Mouse (Mus musculus) ES-Bruce4 (cell line): ENCODE measurements around the gene Grap. TPM values are rescaled to one million over a fixed set of nuclear protein-coding genes. Genes with fewer than 3 reads are reported as not detected.

ENCODE experiments used
- H3K27ac ChIP-seq: 2 replicates; pipeline ENCODE4 v1.5.1; 2012; ENCODE audit warnings: low read length, inconsistent platforms; ENCODE audit not compliant: insufficient read depth
- H3K27me3 ChIP-seq: 2 replicates; pipeline ENCODE4 v1.6.1; 2012; ENCODE audit warnings: mild to moderate bottlenecking, low read length, inconsistent platforms; ENCODE audit not compliant: control insufficient read depth, poor library complexity, insufficient read depth, severe bottlenecking
- H3K36me3 ChIP-seq: 2 replicates; pipeline ENCODE4 v1.6.1; 2012; ENCODE audit warnings: inconsistent platforms, mild to moderate bottlenecking, low read length, moderate library complexity; ENCODE audit not compliant: control insufficient read depth, poor library complexity, insufficient read depth, severe bottlenecking
- H3K4me1 ChIP-seq: one replicate; pipeline ENCODE4 v1.8.1; 2011; ENCODE audit warnings: low read length; ENCODE audit not compliant: control insufficient read depth, insufficient read depth
- H3K4me3 ChIP-seq: 2 replicates; pipeline ENCODE4 v1.5.1; 2011; ENCODE audit warnings: low read depth, mild to moderate bottlenecking, low read length
- H3K9ac ChIP-seq: 2 replicates; pipeline ENCODE4 v1.6.1; 2012; ENCODE audit warnings: low read depth, mild to moderate bottlenecking, inconsistent platforms; ENCODE audit not compliant: poor library complexity, severe bottlenecking
- H3K9me3 ChIP-seq: replicated peaks from 2 replicates; pipeline ENCODE4 v1.6.1; 2012; ENCODE audit warnings: mild to moderate bottlenecking, low read length, inconsistent platforms; ENCODE audit not compliant: control insufficient read depth, poor library complexity, insufficient read depth, severe bottlenecking
- CTCF ChIP-seq: IDR thresholded peaks from one replicate; pipeline ENCODE4 v1.8.1; 2011; ENCODE audit warnings: low read depth, low read length
- EP300 ChIP-seq: IDR thresholded peaks from 2 replicates; pipeline ENCODE4 v1.6.1; 2011; ENCODE audit warnings: low read depth, low read length; ENCODE audit not compliant: insufficient read depth
- POLR2A ChIP-seq: IDR thresholded peaks from one replicate; pipeline ENCODE4 v1.8.1; 2011; ENCODE audit warnings: low read length; ENCODE audit not compliant: insufficient read depth
- polyA plus RNA-seq: library from polyadenylated mRNA; stranded (reverse); fragments of >200 nt; gene quantifications from 2 replicates; pipeline ENCODE4 v1.2.4, GENCODE M21; 2011; ENCODE audit warnings: low read depth; ENCODE audit not compliant: missing spikeins, insufficient read depth, insufficient read length

Grap gene
- polyA plus RNA-seq, 1 experiment, result not detected

GRCm38 (mm10) chr11:61679091-61679866, 26.2 kb downstream of the Grap start:
- no peak overlapping the region for H3K27ac ChIP-seq
- no peaks in the 10 kb centered on the region for H3K36me3 ChIP-seq
- no peak overlapping the region for H3K4me3 ChIP-seq
- H3K9me3 ChIP-seq, result no peaks in the 10 kb centered on the region
- peaks cover 9% of the 10 kb centered on the region for H3K4me1 ChIP-seq
- TF ChIP-seq CTCF, result no peak
- no peak for TF ChIP-seq POLR2A
- no peak for TF ChIP-seq EP300
- no peak overlapping the region for H3K9ac ChIP-seq
- H3K27me3 ChIP-seq, result no peaks in the 10 kb centered on the region

GRCm38 (mm10) chr11:61683907-61684731, 31.1 kb downstream of the Grap start, which contains the start of gene Fam83g:
Fam83g (plus strand) TSS chr11:61684091.
- Histone ChIP-seq H3K4me1 (peaks cover 4% of the 10 kb centered on the region), H3K4me3 (peak within 1 kb of the TSS; percentile 70), H3K27ac (peak within 1 kb of the TSS; percentile 3; the same call in 1 of the 2 replicates), H3K9ac (peak within 1 kb of the TSS; percentile 68), H3K36me3 (no peaks in the 10 kb centered on the region), H3K9me3 (no peaks in the 10 kb centered on the region), H3K27me3 (no peaks in the 10 kb centered on the region)
- TF ChIP-seq CTCF (no peak), EP300 (peak; percentile 55; the same call in 1 of the 2 replicates), POLR2A (peak; percentile 89)

GRCm38 (mm10) chr11:61685119-61685725, 32.2 kb downstream of the Grap start:
- Histone ChIP-seq H3K27ac (no peak overlapping the region), H3K36me3 (no peaks in the 10 kb centered on the region), H3K4me3 (peak overlapping the region; percentile 70), H3K9ac (peak overlapping the region; percentile 68; the same call in 1 of the 2 replicates), H3K4me1 (peaks cover 4% of the 10 kb centered on the region), H3K27me3 (no peaks in the 10 kb centered on the region), H3K9me3 (no peaks in the 10 kb centered on the region)
- TF ChIP-seq EP300 (no peak), POLR2A (no peak), CTCF (no peak)

- Histone ChIP-seq H3K9ac (no peak overlapping the region), H3K27me3 (no peaks in the 10 kb centered on the region), H3K27ac (no peak overlapping the region), H3K9me3 (no peaks in the 10 kb centered on the region), H3K4me1 (peaks cover 4% of the 10 kb centered on the region), H3K4me3 (no peak overlapping the region), H3K36me3 (no peaks in the 10 kb centered on the region)
- TF ChIP-seq CTCF, result no peak
- TF ChIP-seq EP300, result no peak
- TF ChIP-seq POLR2A, result no peak
Observed at GRCm38 (mm10) chr11:61686141-61686540, 33.1 kb downstream of the Grap start.

GRCm38 (mm10) chr11:61686906-61687453, 33.9 kb downstream of the Grap start:
- peaks cover 4% of the 10 kb centered on the region for H3K4me1 ChIP-seq
- no peak overlapping the region for H3K4me3 ChIP-seq
- no peaks in the 10 kb centered on the region; the same call in 1 of the 2 replicates for H3K36me3 ChIP-seq
- H3K27me3 ChIP-seq, result no peaks in the 10 kb centered on the region
- no peak overlapping the region for H3K9ac ChIP-seq
- no peak overlapping the region for H3K27ac ChIP-seq
- TF ChIP-seq POLR2A (no peak), EP300 (no peak), CTCF (no peak)
- no peaks in the 10 kb centered on the region for H3K9me3 ChIP-seq
